Mouse (Mus musculus): ENCODE measurements at regions not wholly inside any gene's neighbourhood (a gene's known extent, or its start where the extent isn't known, plus 50 kb on each side); places are given as distances from the start of the nearest gene placed in this dataset.
"Not testable (repeated sequence)": the region's sequence is repeated elsewhere in the genome, so short reads cannot be mapped to it uniquely, and the experiment has no call there.

- in situ Hi-C loops (cut with MboI, MseI): no loop called here
Observed at GRCm38 (mm10) chr11:16559001-16559699, 50.9 kb upstream of the Sec61g start.

DNA sequence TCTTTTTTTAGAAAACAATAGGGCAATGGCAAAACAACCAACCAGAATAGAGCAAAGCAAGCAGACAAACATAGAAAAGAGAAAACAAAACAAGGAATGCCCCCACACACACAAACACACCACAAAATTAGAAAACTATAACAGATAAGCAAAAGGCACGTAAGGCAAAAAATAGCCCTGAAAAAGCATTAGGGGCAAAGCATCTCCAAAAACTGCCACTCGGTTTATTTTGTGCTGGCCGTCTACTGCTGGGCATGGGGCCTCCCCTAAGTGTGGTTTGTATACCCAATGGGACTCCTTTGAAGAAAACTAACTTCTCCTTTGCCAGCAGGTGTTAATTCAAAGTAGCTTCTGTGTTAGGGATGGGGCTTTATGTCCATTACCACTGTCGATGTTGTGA is 53.4 kb upstream of the Sec61g start:
- in situ Hi-C loops (cut with MboI, MseI): no loop called here

DNA sequence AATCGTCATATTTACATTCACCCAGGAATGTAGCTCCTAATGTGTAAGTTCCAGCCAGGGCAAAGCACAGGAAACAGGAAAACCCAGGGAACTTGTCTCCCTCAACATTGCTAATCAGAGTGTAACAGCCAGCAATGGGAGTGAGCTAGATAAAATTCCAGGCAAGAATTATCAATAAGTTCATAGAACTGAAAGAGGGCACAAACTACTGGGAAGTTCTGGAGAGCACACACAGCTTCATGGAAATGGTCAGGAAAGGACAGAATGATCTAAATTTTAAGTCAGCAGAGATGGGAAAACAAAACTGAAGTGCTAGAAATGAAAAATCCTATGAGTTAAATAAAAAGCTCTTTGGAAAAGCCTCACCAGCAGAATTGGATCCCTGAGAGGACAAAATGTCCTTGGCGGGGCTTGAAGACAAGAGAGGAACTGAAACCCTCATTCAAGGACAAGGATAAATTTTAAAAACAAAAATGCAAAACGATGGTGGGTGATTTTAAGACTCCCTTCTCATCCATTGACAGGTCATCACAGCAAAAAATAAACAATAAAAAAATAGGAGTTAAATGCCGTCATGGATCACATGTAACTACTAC is 80.9 kb upstream of the Sec61g start:
- in situ Hi-C loops (cut with MboI, MseI): no loop called here

GRCm38 (mm10) chr11:16590541-16590940 is 82.3 kb upstream of the Sec61g start:
- in situ Hi-C loops (cut with MboI, MseI): no loop called here

DNA sequence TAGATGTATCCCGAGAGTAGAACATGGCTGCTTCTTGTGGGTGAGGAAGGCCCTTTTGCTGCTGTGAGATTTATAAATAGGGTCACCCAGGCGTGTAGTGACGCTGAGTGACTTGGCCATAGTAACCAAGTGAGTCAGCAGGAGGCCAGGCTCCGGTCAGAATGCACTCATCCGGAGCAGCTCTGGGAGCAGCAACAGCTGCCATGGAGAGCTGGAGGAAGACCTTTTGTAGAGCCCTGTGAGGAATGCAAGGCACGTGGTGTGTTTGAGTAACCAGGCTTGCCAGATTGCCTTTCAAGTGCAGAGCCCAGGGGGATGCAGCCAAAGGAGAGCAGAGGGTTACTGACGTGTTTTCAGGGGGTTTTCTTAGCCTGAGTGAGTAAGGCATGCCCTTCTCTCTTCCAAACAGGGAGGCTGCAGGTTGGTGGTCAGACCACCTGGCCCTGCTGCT is 83.2 kb upstream of the Sec61g start:
- in situ Hi-C loops (cut with MboI, MseI): no loop called here

DNA sequence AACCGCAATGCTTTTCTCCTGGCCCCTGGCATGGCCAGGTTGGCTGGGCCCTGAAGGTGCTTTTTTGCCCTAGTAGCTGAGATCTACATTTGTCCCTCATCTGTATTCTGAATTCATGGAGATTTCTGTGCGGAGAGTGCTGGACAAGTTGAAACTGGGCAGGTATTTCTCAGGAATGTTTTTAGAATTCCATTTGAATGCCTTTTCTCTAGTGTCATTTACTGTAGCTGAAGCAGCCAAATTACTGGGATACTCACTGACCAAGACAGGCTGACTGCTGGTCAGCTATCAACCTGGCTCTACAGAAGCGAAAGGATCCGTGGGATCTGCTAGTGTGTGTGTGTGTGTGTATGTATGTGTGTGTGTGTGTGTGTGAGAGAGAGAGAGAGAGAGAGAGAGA is 83.7 kb upstream of the Sec61g start:
- in situ Hi-C loops (cut with MboI, MseI): no loop called here

- in situ Hi-C loops (cut with MboI, MseI): no loop called here
Observed at GRCm38 (mm10) chr11:16592766-16593165, 84.5 kb upstream of the Sec61g start.

- in situ Hi-C loops (cut with MboI, MseI): no loop called here
Observed at GRCm38 (mm10) chr11:16594832-16595231, 86.5 kb upstream of the Sec61g start.

DNA sequence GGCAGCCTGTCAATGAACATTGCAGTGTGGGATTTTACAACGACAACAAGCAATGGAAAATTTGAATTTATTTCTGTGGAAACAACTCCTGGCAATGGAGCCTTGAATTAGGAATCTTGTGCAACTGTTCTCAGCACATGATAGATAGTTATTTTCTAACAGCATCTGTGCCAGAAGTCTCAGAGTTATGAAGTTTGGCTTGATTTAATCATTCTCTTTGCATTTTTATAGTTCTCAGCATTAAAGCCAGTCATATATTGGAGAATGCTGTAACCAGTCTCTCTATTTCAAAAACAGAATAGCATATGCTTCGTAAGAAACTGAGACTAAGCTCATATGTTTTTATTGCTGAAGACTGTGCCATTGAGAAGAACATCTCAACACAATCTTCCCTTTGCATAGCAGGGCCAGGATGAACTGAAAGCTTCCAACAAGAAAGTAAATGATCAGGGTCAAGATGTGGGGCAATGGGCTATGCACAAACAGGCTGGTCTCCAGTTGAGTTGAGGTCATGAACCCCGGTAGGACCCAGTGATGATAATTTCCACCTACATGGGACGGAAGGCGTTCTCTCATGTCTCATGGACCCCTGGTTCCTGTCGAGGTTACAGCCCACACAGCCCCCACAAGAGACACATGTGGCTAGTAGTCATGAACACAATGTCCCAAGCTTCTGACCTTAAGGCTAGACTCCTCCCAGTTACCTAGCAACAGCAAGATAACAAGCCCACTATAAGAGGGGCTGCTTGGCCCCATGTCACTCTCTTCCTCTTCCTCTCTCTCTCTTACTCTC is 89.0 kb upstream of the Sec61g start:
- in situ Hi-C loops (cut with MboI, MseI): no loop called here

DNA sequence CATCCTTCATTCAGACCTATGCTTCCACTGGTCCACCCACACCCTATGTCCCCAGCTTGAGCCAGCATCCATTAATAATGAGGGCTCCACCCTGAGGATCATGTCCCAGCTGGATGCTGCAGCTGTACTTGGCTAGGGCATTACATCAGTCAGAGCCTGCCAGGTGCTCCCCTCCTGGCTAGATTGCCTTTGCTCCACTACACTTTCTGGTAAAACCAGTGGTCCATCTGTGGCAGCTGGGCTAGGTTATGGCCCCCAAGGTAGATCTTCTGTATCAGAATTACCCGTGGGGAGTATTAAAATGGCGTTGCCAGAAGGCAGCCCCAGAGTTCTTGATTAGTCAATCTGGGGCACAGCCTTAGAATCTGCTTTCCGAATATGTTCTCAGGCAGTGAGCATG is 94.7 kb upstream of the Sec61g start:
- in situ Hi-C loops (cut with MboI, MseI): no loop called here

DNA sequence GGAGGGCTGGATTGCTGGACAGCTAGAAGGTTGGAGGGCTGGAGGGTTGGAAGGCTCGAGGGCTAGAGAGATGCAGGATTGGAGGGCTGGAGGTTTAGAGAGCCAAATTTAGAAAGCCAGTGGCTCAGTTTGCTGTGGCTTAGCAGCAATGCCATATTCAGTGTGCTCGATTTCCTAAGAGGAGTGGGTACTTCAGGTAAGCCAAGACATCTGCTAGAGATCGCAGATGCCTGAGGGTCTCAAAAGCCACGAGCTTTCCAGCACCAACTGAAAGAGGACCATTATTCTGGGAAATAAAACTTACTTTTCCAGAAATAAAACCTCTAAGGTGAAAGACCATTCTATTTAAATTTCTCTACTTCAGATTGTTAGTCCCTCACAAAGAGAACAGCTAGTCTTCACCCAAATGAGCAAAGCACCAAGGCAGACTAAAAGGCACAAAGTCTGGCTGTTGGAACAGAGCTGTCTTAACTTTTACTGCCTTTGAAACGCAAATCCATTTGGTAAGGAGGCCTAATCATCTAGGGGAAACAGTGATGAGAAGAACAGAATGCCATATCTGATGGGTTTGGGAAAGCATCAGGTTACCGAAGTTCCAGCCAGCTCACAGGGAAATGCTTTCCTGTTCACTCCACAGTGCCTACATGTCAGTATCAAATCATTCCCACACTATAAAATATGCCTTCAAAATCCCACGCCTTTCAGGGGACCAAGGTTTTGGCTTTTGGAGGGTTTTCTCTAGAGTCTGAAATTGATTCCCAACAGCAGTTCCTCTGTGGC is 98.3 kb upstream of the Sec61g start:
- in situ Hi-C loops (cut with MboI, MseI): loop anchor here (5.0 kb wide), 1 partner anchor 56 kb away; no protein-coding TSS in a partner anchor

- in situ Hi-C loops (cut with MboI, MseI): loop anchor here (5.0 kb wide), 1 partner anchor 54 kb away; no protein-coding TSS in a partner anchor
Observed at GRCm38 (mm10) chr11:16607900-16608422, 99.7 kb upstream of the Sec61g start.

GRCm38 (mm10) chr11:16611741-16612140 is 103.5 kb upstream of the Sec61g start:
- in situ Hi-C loops (cut with MboI, MseI): no loop called here

DNA sequence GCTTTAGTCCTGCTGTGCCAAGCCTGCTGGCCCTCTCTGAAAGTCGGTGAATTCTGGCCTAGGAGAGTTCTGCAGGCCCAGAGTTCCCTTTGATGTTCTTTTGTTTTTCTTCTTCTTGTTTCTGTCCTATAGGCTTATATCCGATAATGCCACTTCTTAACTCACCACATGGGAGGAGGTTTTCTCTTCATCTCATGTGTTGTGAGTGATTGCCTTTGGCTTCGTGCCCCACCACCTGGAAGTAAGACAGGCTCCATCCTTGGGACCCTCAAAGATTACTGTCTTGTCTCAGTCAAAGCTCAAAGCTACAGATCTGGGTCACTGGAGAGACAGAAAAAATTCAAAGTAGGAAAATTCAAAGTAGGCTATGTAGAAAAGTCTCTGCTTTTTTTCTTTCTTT is 104.2 kb upstream of the Sec61g start:
- in situ Hi-C loops (cut with MboI, MseI): no loop called here

DNA sequence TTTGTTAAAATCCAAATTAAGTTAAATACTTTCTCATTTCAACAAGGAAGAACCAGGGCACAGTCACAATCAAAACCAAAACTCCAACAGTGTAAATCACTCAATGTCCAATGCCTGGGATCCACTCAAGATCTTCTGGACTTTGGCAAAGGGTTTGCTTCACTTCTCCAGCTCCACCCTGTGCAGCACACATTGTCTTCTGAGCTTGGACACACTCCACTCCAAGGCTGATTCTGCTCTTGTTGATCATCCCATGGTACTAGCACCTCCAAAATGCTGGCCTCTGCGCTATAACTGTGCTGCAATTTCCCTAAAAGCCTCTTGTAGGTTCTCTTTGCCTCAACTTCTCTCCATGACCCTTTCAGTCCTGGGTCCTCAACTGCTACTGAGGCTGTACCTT is 111.5 kb upstream of the Sec61g start:
- in situ Hi-C loops (cut with MboI, MseI): no loop called here

- in situ Hi-C loops (cut with MboI, MseI): no loop called here
Observed at GRCm38 (mm10) chr11:16623694-16624093, 115.4 kb upstream of the Sec61g start.

GRCm38 (mm10) chr11:16627294-16628085 is 119.2 kb upstream of the Sec61g start:
- in situ Hi-C loops (cut with MboI, MseI): no loop called here

DNA sequence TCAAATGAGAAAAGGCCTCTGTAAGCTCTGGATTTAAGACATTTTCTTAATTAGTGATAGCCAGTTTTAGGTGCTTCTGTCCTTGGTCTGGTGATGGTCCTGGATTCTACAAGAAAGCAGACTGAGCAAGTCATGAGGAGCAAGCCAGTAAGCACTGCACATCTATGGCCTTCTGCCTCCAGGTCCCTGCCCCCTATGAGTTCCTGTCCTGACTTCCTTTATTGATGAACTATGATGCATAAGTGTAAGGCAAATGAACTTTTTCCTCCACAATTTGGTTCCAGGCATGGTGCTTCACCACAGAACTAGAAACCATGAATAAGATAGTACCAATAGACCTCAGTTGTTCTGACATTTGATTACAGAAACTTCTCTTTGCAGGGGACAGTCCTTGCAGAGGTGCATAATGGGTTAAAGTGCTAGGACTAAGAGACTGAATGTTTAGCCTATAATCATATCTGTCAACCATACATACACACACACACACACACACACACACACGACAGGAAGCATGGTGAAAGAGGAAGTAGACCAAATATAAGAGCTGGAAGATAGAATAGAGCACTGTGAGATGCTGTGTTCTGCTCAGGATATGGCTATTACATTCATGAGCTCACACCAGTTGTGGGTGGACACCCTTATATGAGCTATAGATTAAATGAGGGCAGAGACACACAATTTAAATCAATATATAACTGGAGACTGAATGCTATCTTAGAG is 121.3 kb upstream of the Sec61g start:
- in situ Hi-C loops (cut with MboI, MseI): no loop called here

GRCm38 (mm10) chr11:16635796-16636195 is 116.2 kb upstream of the Egfr start:
- in situ Hi-C loops (cut with MboI, MseI): not testable (repeated sequence)

GRCm38 (mm10) chr11:16637679-16638078 is 114.3 kb upstream of the Egfr start:
- in situ Hi-C loops (cut with MboI, MseI): no loop called here

Data from T-helper 2 cell (primary cell).